Mouse (Mus musculus) left cerebral cortex, postnatal 10 days (tissue): Measurements from ENCODE around the gene Nup62. TPM values are rescaled to one million over a fixed set of nuclear protein-coding genes. Genes with fewer than 3 reads are reported as not detected.

Experiments
- DNase-seq, 2 experiments: peaks; one replicate each; pipeline ENCODE4 v3.0.0; 2021 to 2022; ENCODE audit warnings: low spot score in 2 of 2, mixed read lengths in 1 of 2; ENCODE audit errors: extremely low spot score in 1 of 2
- intact Hi-C: fragments of 180-260 bp; cut with DNase I; formaldehyde crosslinking; loops from one replicate; pipeline ENCODE4 v1.15.1; 2025
- total RNA-seq, 2 experiments: library from RNA; stranded (reverse); gene quantifications; 2 replicates each; pipeline ENCODE4 v1.2.3; 2021

Nup62 gene
- total RNA-seq, 2 experiments from 2014 or later: 39.8 to 42.9 TPM

DNA sequence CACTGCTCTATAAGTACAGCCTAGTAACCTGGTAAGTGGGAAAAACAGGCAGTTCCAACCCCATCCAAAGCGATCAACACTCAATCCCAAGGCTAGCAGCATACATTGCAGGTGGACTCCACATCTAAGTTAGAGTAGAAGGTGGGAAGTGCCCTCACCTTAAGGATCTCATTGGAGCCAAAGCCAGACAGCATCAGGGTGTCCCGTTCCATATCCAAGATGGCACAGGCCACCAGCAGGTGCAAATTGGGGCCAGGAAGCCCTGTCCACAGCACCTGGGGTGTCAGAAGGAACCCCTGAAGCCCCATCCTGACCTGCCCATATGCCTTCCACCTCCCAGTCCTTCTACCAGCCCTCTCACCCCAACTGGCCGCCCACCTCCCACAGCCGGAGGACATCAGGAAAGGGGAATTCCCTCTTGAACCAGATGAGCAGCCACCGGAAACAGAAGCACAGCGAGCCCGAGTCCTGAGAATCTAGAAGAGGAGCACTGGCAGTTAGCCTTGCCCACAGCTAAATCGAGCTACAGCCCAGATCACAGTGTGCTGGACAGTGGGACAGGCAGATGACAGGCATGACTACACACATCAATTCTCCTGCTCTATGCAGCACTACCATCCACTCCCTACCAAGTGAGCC is 26.1 kb downstream of the Nup62 start:
- intact Hi-C loops: no loop called here
- DNase-seq: no peak

DNA sequence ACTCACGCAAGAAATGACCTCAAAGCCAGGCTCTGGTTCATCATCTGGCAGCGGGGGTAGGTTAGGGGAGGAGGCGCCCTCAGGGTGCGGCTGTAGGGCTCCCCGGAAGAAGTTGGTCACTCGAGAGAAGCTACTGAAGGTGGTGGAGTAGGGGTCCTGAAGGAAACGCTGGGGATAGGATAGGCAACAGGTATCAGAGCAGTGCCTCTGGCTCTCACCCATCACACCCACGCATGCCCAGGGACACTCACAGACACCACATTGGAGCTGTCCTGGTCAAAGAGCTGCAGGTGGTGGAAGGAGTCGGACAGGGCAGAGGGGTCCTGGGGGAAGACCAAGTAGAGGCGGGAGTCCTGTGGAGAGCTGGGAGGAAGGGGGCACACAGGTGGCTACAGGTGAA is 29.1 kb downstream of the Nup62 start:
- intact Hi-C loops: no loop called here
- DNase-seq: peak in 1 of 2 experiments; percentile 28

DNA sequence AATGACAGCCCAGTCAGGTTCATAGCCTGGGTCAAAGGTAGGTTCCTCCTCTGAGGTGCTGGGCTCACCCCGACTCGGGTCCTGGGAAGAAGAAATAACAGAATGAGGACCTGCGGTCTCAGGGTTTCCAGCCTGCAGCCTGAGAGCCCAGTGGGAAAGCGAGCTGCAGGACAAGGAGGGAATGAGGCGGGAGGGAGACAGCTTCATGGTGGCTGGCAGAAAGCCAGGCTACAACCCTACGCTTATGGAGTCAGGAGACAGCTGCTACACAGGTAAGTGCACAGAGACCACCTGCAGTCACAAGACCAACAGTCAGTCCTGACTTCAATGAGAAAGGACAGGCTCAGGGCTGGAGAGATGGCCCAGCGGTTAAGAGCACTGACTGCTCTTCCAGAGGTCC is 30.9 kb downstream of the Nup62 start:
- peak in 1 of 2 experiments; percentile 43 for DNase-seq
- intact Hi-C loops: no loop called here

DNA sequence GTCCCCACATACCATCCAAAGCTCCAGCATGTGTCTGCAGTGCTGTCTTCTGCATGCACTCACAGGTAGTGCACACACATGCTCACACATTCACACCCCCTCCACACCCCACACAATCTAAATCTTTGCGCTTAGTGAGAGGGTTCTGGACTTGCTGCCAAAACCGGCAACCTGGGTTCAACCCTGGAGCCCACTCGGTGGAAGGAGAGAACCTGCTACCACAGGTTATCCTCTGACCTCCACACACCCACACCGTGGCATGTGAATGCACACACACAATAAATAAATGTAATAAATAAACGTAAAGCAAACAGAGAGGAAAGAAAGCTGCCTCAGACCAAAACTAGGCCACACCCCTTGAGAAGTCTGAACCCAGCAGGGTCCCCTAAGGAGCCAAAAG is 31.9 kb downstream of the Nup62 start:
- peak in 1 of 2 experiments; percentile 39 for DNase-seq
- intact Hi-C loops: no loop called here

GRCm38 (mm10) chr7:44848561-44849415 is 32.9 kb downstream of the Nup62 start, which contains the start of the genes Akt1s1 and Tbc1d17:
Gene Akt1s1 (plus strand): TSS chr7:44848991.
Gene Tbc1d17 (minus strand): TSS chr7:44849079.
- intact Hi-C loops: no loop called here
- DNase-seq: peak; percentile 98 to 100

DNA sequence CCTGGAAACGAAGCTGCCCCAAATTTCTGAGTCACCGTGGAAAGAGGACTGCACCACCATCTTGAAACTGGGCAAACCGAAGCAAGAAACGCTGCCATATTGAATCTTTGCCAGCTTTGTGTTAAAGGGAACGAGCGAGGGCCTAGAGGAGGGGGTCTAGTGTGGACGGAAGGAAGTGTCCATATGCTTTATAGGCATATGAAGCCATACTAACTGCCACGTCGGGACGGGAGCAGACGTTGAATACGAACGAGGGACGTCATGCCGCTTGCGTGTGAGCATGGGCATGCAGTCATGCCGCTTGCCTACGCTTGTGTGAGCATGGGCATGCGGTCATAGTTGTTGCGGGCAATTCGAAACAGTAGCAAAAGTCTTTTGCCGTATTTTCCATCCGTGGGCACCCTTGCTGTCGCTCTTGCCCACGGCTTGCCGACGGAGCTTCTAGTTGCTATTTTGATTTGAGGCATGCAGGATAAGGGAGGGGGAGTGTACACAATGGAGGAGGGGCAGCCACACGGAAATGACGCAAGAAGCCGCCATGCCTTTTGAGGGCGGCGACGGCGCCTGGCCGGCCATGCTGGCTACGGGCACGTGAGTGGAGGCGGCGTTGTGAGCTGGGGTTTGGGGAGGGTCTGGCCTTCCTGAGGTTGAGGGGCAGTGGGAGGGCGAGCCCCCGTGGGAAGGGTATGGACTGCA is 33.7 kb downstream of the Nup62 start:
- DNase-seq: peak; percentile 93 to 95
- intact Hi-C loops: no loop called here

GRCm38 (mm10) chr7:44850146-44850545 is 34.3 kb downstream of the Nup62 start:
- intact Hi-C loops: no loop called here
- peak; percentile 63 to 91 for DNase-seq

DNA sequence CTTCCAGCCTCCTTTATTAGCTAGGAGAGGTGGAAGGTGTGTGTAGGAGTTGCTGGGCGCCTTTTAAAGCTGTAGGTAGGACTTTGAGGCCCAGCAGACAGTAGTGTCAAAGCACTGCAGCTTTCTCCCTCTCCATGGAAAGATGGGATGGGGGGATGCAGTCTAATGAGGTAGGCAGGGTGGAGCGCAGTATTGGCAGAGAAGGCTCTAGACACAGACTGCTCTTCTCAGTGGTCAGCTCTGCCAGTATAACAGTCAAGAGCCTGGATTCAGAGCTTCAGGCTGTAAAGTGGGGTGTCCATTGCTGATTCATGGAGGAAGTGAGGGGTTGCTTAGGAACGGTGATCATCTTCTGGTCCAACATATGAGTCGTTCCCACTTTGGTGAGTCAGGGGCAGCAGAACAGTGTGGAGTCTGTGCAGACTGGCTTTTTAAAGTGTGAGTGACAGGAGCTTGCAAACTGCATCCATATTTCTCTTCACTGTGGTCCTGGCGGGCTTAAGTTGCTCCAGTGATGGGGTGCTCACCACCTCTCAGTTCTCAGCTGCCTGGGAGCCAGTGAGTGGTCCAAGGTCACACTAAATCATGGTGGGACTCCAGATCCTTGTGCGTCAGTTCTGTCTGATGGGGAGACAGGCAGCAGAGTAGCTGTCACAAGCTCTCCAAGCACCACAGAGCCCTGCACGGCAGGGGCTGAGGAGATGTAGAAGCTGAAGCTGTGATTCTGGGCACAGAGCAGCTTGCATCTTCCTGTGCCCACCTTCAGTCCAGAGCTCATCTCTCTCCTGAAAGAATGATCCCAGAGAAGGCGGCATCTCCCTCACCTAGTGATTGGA is 35.1 kb downstream of the Nup62 start:
- no peak for DNase-seq
- intact Hi-C loops: no loop called here

GRCm38 (mm10) chr7:44851625-44852234 is 35.8 kb downstream of the Nup62 start:
- intact Hi-C loops: no loop called here

GRCm38 (mm10) chr7:44852259-44853027 is 36.6 kb downstream of the Nup62 start:
- intact Hi-C loops: no loop called here
- peak in 1 of 2 experiments; percentile 61 for DNase-seq

More at GRCm38 (mm10) chr7:44851625-44852234, 35.8 kb downstream of the Nup62 start:
- DNase-seq: no peak

- intact Hi-C loops: no loop called here
- DNase-seq: no peak
Observed at GRCm38 (mm10) chr7:44853065-44853464, 37.2 kb downstream of the Nup62 start.

- intact Hi-C loops: no loop called here
- peak in 1 of 2 experiments; percentile 58 for DNase-seq
Observed at GRCm38 (mm10) chr7:44853596-44854355, 37.9 kb downstream of the Nup62 start.

- intact Hi-C loops: no loop called here
- DNase-seq: peak; percentile 63 to 91
Observed at GRCm38 (mm10) chr7:44854356-44855031, 38.6 kb downstream of the Nup62 start.

- intact Hi-C loops: no loop called here
Observed at GRCm38 (mm10) chr7:44855036-44855435, 39.1 kb downstream of the Nup62 start.

DNA sequence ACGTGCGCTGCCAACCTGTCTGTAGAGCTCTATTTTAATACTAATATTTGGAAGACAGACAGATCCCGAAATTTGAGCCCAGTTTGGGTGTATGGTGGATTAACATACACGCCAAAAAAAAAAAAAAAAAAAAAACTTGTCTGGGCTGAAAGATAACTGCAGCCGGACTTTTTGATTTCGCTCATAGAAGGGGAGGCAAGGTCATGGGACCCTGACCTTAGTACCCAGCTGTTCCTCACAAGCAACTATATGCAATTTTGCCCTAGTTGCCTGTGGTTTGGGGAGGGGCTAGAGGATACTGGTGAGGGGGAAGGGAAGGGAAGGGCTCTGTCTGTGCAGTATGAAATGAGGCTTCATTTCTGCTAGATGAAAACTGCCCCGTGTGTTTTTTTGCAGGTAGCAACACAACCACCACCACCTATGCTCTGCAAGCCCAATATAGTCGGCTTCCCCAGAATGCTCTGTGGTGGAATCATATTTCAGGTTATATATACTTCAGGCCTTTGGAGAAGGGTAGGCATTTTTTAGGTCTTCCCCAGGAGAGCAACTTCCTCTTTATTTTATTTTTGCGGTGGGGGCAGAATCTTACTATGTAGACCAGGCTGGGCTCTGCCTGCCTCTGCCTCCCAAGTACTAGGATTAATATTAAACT is 40.5 kb downstream of the Nup62 start:
- no peak for DNase-seq
- intact Hi-C loops: no loop called here

More at GRCm38 (mm10) chr7:44855036-44855435, 39.1 kb downstream of the Nup62 start:
- DNase-seq: no peak
